In genomic region chr11:43766922-43767648, GRCm38 (mm10) we compare ENCODE assay signal across 8 mouse cellular contexts. TPM values are rescaled to one million over a fixed set of nuclear protein-coding genes. Genes with fewer than 3 reads are reported as not detected.
DNase-seq lines count a peak whose midpoint lies in the region; ATAC-seq lines count a peak whose summit lies in the region.

No protein-coding gene starts in this region.

- no peak overlapping the region; the same call in 1 of the 2 replicates for H3K9ac ChIP-seq in embryonic facial prominence, embryonic 14.5 days (ENCODE audit: low read depth, low read length)
- H3K9ac ChIP-seq in limb, embryonic 13.5 days, result peak overlapping the region; percentile 58; the same call in 1 of the 2 replicates
- H3K9ac ChIP-seq in midbrain, embryonic 15.5 days, result peak overlapping the region; percentile 56

- ATAC-seq in embryonic facial prominence, embryonic 14.5 days (ENCODE audit: low read depth), result peak; percentile 94
- peak; percentile 87 for ATAC-seq in limb, embryonic 13.5 days (ENCODE audit: low FRiP score, low read depth)
- ATAC-seq in midbrain, embryonic 15.5 days (replicated peaks), result peak; percentile 94

- no peak overlapping the region for H3K27ac ChIP-seq in embryonic facial prominence, embryonic 14.5 days (replicated peaks; ENCODE audit: low read depth, low read length)
- no peak overlapping the region for H3K27ac ChIP-seq in limb, embryonic 13.5 days
- H3K27ac ChIP-seq in midbrain, embryonic 15.5 days, result 0 out of 2 replicates have a peak overlapping the region, but pooled peaks have one; percentile 54

- H3K9me3 ChIP-seq in embryonic facial prominence, embryonic 14.5 days (ENCODE audit: control insufficient read depth, low read length), result no peaks in the 10 kb centered on the region
- no peaks in the 10 kb centered on the region for H3K9me3 ChIP-seq in limb, embryonic 13.5 days
- no peaks in the 10 kb centered on the region for H3K9me3 ChIP-seq in midbrain, embryonic 15.5 days

- 6% methylated on average over 37 of the region's 37 CpGs for WGBS in embryonic facial prominence, embryonic 14.5 days
- 7% methylated on average over 37 of the region's 37 CpGs for WGBS in limb, embryonic 13.5 days
- 6% methylated on average over 37 of the region's 37 CpGs for WGBS in midbrain, embryonic 15.5 days

- H3K4me3 ChIP-seq in embryonic facial prominence, embryonic 14.5 days (ENCODE audit: low read depth, low read length), result peak overlapping the region; percentile 47
- H3K4me3 ChIP-seq in limb, embryonic 13.5 days, result peak overlapping the region; percentile 55
- peak overlapping the region; percentile 50 for H3K4me3 ChIP-seq in midbrain, embryonic 15.5 days

- H3K36me3 ChIP-seq in embryonic facial prominence, embryonic 14.5 days (ENCODE audit: control insufficient read depth, insufficient read depth, low read length), result no peaks in the 10 kb centered on the region
- no peaks in the 10 kb centered on the region for H3K36me3 ChIP-seq in limb, embryonic 13.5 days
- no peaks in the 10 kb centered on the region for H3K36me3 ChIP-seq in midbrain, embryonic 15.5 days (replicated peaks)

- no peaks in the 10 kb centered on the region for H3K4me1 ChIP-seq in embryonic facial prominence, embryonic 14.5 days (ENCODE audit: control insufficient read depth, insufficient read depth, low read length)
- peaks cover 3% of the 10 kb centered on the region; the same call in 1 of the 2 replicates for H3K4me1 ChIP-seq in limb, embryonic 13.5 days
- peaks cover 3% of the 10 kb centered on the region; the same call in 1 of the 2 replicates for H3K4me1 ChIP-seq in midbrain, embryonic 15.5 days

- peak overlapping the region; percentile 65 for H3K4me2 ChIP-seq in embryonic facial prominence, embryonic 14.5 days (ENCODE audit: low read depth, low read length)
- H3K4me2 ChIP-seq in limb, embryonic 13.5 days (replicated peaks), result peak overlapping the region; percentile 72
- peak overlapping the region; percentile 62 for H3K4me2 ChIP-seq in midbrain, embryonic 15.5 days

- peak; percentile 89 for DNase-seq in A20 (ENCODE audit: low read depth, low spot score)
- DNase-seq in adrenal gland, postnatal 4 days (ENCODE audit: low spot score in 2 of 2), result peak; percentile 26 to 35
- peak; percentile 93 for DNase-seq in embryonic facial prominence, embryonic 14.5 days (ENCODE audit: low spot score)
- DNase-seq in heart, adult 8-10 months (ENCODE audit: low spot score), result peak; percentile 49
- DNase-seq in kidney, adult 9 months, result peak; percentile 76
- DNase-seq in spleen, postnatal 10 days (ENCODE audit: low spot score in 2 of 2), result peak; percentile 33 to 77

- H3K27me3 ChIP-seq in embryonic facial prominence, embryonic 14.5 days (replicated peaks; ENCODE audit: control insufficient read depth, insufficient read depth, low read length), result peaks cover 2% of the 10 kb centered on the region; the same call in 1 of the 2 replicates
- peaks cover 19% of the 10 kb centered on the region; the same call in 1 of the 2 replicates for H3K27me3 ChIP-seq in limb, embryonic 13.5 days
- peaks cover 10% of the 10 kb centered on the region; the same call in 1 of the 2 replicates for H3K27me3 ChIP-seq in midbrain, embryonic 15.5 days (replicated peaks)

RNA-seq across cellular contexts. Expression of gene Ttc1, which starts 19.3 kb away (rescaled TPM):
- 10 to 100 TPM; 50.8 to 55.9 TPM for total RNA-seq in adrenal gland, postnatal 4 days (2021)
- polyA plus RNA-seq in embryonic facial prominence, embryonic 14.5 days (2014; fragmentation: Nextera tagmentation; extraction: Ambion mirVana), result 63.9 and 64.4 TPM in 2 replicates
- 10 to 100 TPM; 52.3 to 63.5 (median 57.6) TPM for total RNA-seq in heart, adult 8-10 months (2022)
- 77.2 and 80.4 TPM in 2 replicates for polyA plus RNA-seq in limb, embryonic 13.5 days (2015; fragmentation: Nextera tagmentation; extraction: Ambion mirVana)
- 73.8 and 77.8 TPM in 2 replicates for polyA plus RNA-seq in midbrain, embryonic 15.5 days (2015; fragmentation: Nextera tagmentation; extraction: Ambion mirVana)

Comparison
In these comparisons a context has a peak if more than half of its experiments do, and no peak if none do; other contexts are left out.
1. DNase-seq: peak in every context shown above with its lines; median percentile 93 in embryonic facial prominence, embryonic 14.5 days; 89 in A20; 76 in kidney, adult 9 months; 55 in spleen, postnatal 10 days; 49 in heart, adult 8-10 months; 30 in adrenal gland, postnatal 4 days.